In genomic region chr5:32494084-32494700, GRCm38 (mm10) we compare ENCODE assay signal across 27 mouse cellular contexts. TPM values are rescaled to one million over a fixed set of nuclear protein-coding genes. Genes with fewer than 3 reads are reported as not detected.
DNase-seq lines count a peak whose midpoint lies in the region; ATAC-seq and TF ChIP-seq lines count a peak whose summit lies in the region.
"Had no signal": no experiment of that assay in that cellular context is flagged by ENCODE, and none has a peak within 500 bp of the region (broad histone marks: within the 10 kb centered on the region; RNA-seq: fewer than 3 reads in every experiment).

No protein-coding gene starts in this region.

- H3K4me3 ChIP-seq in lung, postnatal 0 days (ENCODE audit: low read depth, low read length), result no peak overlapping the region
- H3K4me3 ChIP-seq in liver, embryonic 12.5 days, result no peak overlapping the region
- H3K4me3 ChIP-seq in midbrain, embryonic 10.5 days, result no peak overlapping the region
- H3K4me3 ChIP-seq: embryonic facial prominence, embryonic 15.5 days; forebrain, embryonic 15.5 days; gastrocnemius, adult 2 months; heart, embryonic 15.5 days; hindbrain, embryonic 13.5 days; layer of hippocampus, adult 2 months; left cerebral cortex, adult 2 months; lung, embryonic 15.5 days had no signal

- H3K27ac ChIP-seq in lung, postnatal 0 days (ENCODE audit: low read length), result no peak overlapping the region
- no peak overlapping the region for H3K27ac ChIP-seq in liver, embryonic 12.5 days
- no peak overlapping the region for H3K27ac ChIP-seq in midbrain, embryonic 10.5 days (replicated peaks)
- H3K27ac ChIP-seq: embryonic facial prominence, embryonic 15.5 days; forebrain, embryonic 15.5 days; gastrocnemius, adult 2 months; heart, embryonic 15.5 days; hindbrain, embryonic 13.5 days; layer of hippocampus, adult 2 months; liver, embryonic 14.5 days; lung, embryonic 15.5 days; macrophage had no signal

- no peak for TF ChIP-seq CTCF in lung, postnatal 0 days (IDR thresholded peaks at IDR 0.05)

- H3K4me1 ChIP-seq in lung, postnatal 0 days (ENCODE audit: insufficient read depth, low read depth, low read length), result no peaks in the 10 kb centered on the region
- H3K4me1 ChIP-seq in liver, embryonic 12.5 days, result no peaks in the 10 kb centered on the region
- no peaks in the 10 kb centered on the region for H3K4me1 ChIP-seq in midbrain, embryonic 10.5 days
- H3K4me1 ChIP-seq: embryonic facial prominence, embryonic 15.5 days; forebrain, embryonic 15.5 days; hindbrain, embryonic 13.5 days; lung, embryonic 15.5 days had no signal

- peaks cover 13% of the 10 kb centered on the region; the same call in 1 of the 2 replicates for H3K36me3 ChIP-seq in lung, postnatal 0 days (ENCODE audit: insufficient read depth, low read length)
- H3K36me3 ChIP-seq in liver, embryonic 12.5 days, result peaks cover 79% of the 10 kb centered on the region
- peaks cover 93% of the 10 kb centered on the region for H3K36me3 ChIP-seq in midbrain, embryonic 10.5 days

- 74% methylated on average over 3 of the region's 3 CpGs for WGBS in lung, postnatal 0 days
- 74% methylated on average over 3 of the region's 3 CpGs for WGBS in liver, embryonic 12.5 days (ENCODE audit: insufficient replicate concordance)
- WGBS in midbrain, embryonic 10.5 days, result 91% methylated on average over 3 of the region's 3 CpGs

- H3K9me3 ChIP-seq in lung, postnatal 0 days (ENCODE audit: low read length), result no peaks in the 10 kb centered on the region
- H3K9me3 ChIP-seq in liver, embryonic 12.5 days (replicated peaks), result no peaks in the 10 kb centered on the region
- no peaks in the 10 kb centered on the region for H3K9me3 ChIP-seq in midbrain, embryonic 10.5 days (replicated peaks)
- H3K9me3 ChIP-seq: embryonic facial prominence, embryonic 15.5 days; forebrain, embryonic 15.5 days; G1E; heart, embryonic 15.5 days; hindbrain, embryonic 13.5 days; lung, embryonic 15.5 days had no signal

- no peaks in the 10 kb centered on the region for H3K27me3 ChIP-seq in lung, postnatal 0 days (replicated peaks; ENCODE audit: insufficient read depth, low read length)
- no peaks in the 10 kb centered on the region for H3K27me3 ChIP-seq in liver, embryonic 12.5 days (replicated peaks)
- no peaks in the 10 kb centered on the region for H3K27me3 ChIP-seq in midbrain, embryonic 10.5 days (ENCODE audit: low read depth, poor library complexity, severe bottlenecking)
- H3K27me3 ChIP-seq: CH12.LX; embryonic facial prominence, embryonic 15.5 days; forebrain, embryonic 15.5 days; heart, embryonic 15.5 days; hindbrain, embryonic 13.5 days; lung, embryonic 15.5 days had no signal

- ATAC-seq in lung, postnatal 0 days, result peak; percentile 54
- peak; percentile 96 for ATAC-seq in frontal cortex, adult (ENCODE audit: low TSS enrichment)
- ATAC-seq in liver, embryonic 12.5 days, result no peak
- ATAC-seq: forebrain, embryonic 15.5 days; midbrain, embryonic 16.5 days had no signal

- H3K4me2 ChIP-seq in lung, postnatal 0 days (replicated peaks; ENCODE audit: low read depth, low read length), result no peak overlapping the region
- no peak overlapping the region for H3K4me2 ChIP-seq in liver, embryonic 12.5 days
- H3K4me2 ChIP-seq: embryonic facial prominence, embryonic 15.5 days; forebrain, embryonic 15.5 days; heart, embryonic 15.5 days; hindbrain, embryonic 13.5 days; lung, embryonic 15.5 days had no signal

- intact Hi-C loops in left cerebral cortex, postnatal 25 days (cut with DNase I), result no loop called here

- no peak for TF ChIP-seq EP300 in lung, postnatal 0 days (IDR thresholded peaks at IDR 0.05)

- DNase-seq in lung, postnatal 0 days (ENCODE audit: low spot score), result peak; percentile 17
- no peak for DNase-seq in lung, postnatal 14 days
- peak; percentile 52 to 94 for DNase-seq in left cerebral cortex, postnatal 25 days (ENCODE audit: low spot score in 2 of 2)
- peak; percentile 65 to 80 for DNase-seq in right cerebral cortex, postnatal 36 days (ENCODE audit: low spot score in 2 of 2)
- DNase-seq in layer of hippocampus, adult 8-10 months (ENCODE audit: low spot score in 2 of 2), result no peak
- DNase-seq in midbrain, embryonic 10.5 days (ENCODE audit: low spot score), result no peak
- DNase-seq: adrenal gland, postnatal 25 days; B cell, adult 2 months; cerebellum, adult 9-10 months; gastrocnemius, adult 2 months; heart, postnatal 36 days; kidney, adult 8-10 months; kidney, postnatal 14 days had no signal

- no peak overlapping the region for H3K9ac ChIP-seq in lung, postnatal 0 days (replicated peaks; ENCODE audit: low read depth)
- H3K9ac ChIP-seq in liver, embryonic 12.5 days, result no peak overlapping the region
- H3K9ac ChIP-seq: embryonic facial prominence, embryonic 15.5 days; forebrain, embryonic 15.5 days; heart, embryonic 15.5 days; hindbrain, embryonic 13.5 days; liver, embryonic 14.5 days; lung, embryonic 15.5 days had no signal

RNA-seq across cellular contexts. Expression of gene Ppp1cb, which starts 35.5 kb away (rescaled TPM):
- polyA plus RNA-seq in lung, postnatal 0 days (2015; fragmentation: Nextera tagmentation; extraction: Ambion mirVana), result 159 and 165 TPM in 2 replicates
- total RNA-seq in left cerebral cortex, postnatal 25 days (2021), result 100 to 1,000 TPM; 384 to 386 TPM
- 124 and 134 TPM in 2 replicates for polyA plus RNA-seq in liver, embryonic 12.5 days (2016; fragmentation: Nextera tagmentation; extraction: Ambion mirVana)
- 100 to 1,000 TPM; 366 to 393 (median 386) TPM for total RNA-seq in layer of hippocampus, adult 8-10 months (2022)
- polyA plus RNA-seq in midbrain, embryonic 10.5 days (2016; fragmentation: Nextera tagmentation; extraction: Ambion mirVana), result 205 and 213 TPM in 2 replicates

Comparison
In these comparisons a context has a peak if more than half of its experiments do, and no peak if none do; other contexts are left out.
1. DNase-seq: peak in lung, postnatal 0 days (single experiment), left cerebral cortex, postnatal 25 days (2 of 2) and right cerebral cortex, postnatal 36 days (2 of 2); none in lung, postnatal 14 days (single experiment), layer of hippocampus, adult 8-10 months (0 of 2) and midbrain, embryonic 10.5 days (single experiment).